Mouse (Mus musculus): ENCODE measurements around the gene Trpt1. TPM values are rescaled to one million over a fixed set of nuclear protein-coding genes. Genes with fewer than 3 reads are reported as not detected.
"Not testable (repeated sequence)": the region's sequence is repeated elsewhere in the genome, so short reads cannot be mapped to it uniquely, and the experiment has no call there.

Trpt1 gene
- polyA plus RNA-seq, 1 experiment from 2014 or later, result 11.5 TPM

- peaks cover 20% of the 10 kb centered on the region; the same call in 1 of the 2 replicates for H3K36me3 ChIP-seq (ENCODE audit: control insufficient read depth, insufficient read depth, low read length)
- no peaks in the 10 kb centered on the region for H3K9me3 ChIP-seq (ENCODE audit: control insufficient read depth, low read depth, low read length)
- H3K4me3 ChIP-seq (ENCODE audit: low read depth, low read length), result peak within 1 kb of the TSS; percentile 80
- WGBS, result under 1% methylated on average over 78 of the region's 85 CpGs
- H3K27me3 ChIP-seq (ENCODE audit: control insufficient read depth, insufficient read depth, low read length), result no peaks in the 10 kb centered on the region
- H3K27ac ChIP-seq (ENCODE audit: low read length), result peak within 1 kb of the TSS; percentile 72; the same call in 1 of the 2 replicates
- ATAC-seq (ENCODE audit: insufficient number of reproducible peaks, insufficient read depth, low FRiP score, low read depth), result peak; percentile 50
- peak within 1 kb of the TSS; percentile 89 for H3K4me2 ChIP-seq (replicated peaks; ENCODE audit: low read depth, low read length)
- H3K9ac ChIP-seq (replicated peaks; ENCODE audit: low read depth, low read length), result peak within 1 kb of the TSS; percentile 87
- H3K4me1 ChIP-seq (ENCODE audit: control insufficient read depth, insufficient read depth, low read length), result peaks cover 18% of the 10 kb centered on the region
Observed at GRCm38 (mm10) chr19:6987061-6987903, 8.6 kb upstream of the Trpt1 start, which contains the start of gene Vegfb. TSS of gene Vegfb (minus strand) at chr19:6987651.

- H3K4me1 ChIP-seq (ENCODE audit: control insufficient read depth, insufficient read depth, low read length), result peaks cover 20% of the 10 kb centered on the region
- peak overlapping the region; percentile 80 for H3K4me3 ChIP-seq (ENCODE audit: low read depth, low read length)
- peak overlapping the region; percentile 72; the same call in 1 of the 2 replicates for H3K27ac ChIP-seq (ENCODE audit: low read length)
- no peaks in the 10 kb centered on the region for H3K27me3 ChIP-seq (ENCODE audit: control insufficient read depth, insufficient read depth, low read length)
- no peaks in the 10 kb centered on the region for H3K9me3 ChIP-seq (ENCODE audit: control insufficient read depth, low read depth, low read length)
- H3K4me2 ChIP-seq (replicated peaks; ENCODE audit: low read depth, low read length), result peak overlapping the region; percentile 89
- ATAC-seq (ENCODE audit: insufficient number of reproducible peaks, insufficient read depth, low FRiP score, low read depth), result no peak
- peak overlapping the region; percentile 87 for H3K9ac ChIP-seq (replicated peaks; ENCODE audit: low read depth, low read length)
- WGBS, result 10% methylated on average over 8 of the region's 8 CpGs
- H3K36me3 ChIP-seq (ENCODE audit: control insufficient read depth, insufficient read depth, low read length), result peaks cover 15% of the 10 kb centered on the region; the same call in 1 of the 2 replicates
Observed at GRCm38 (mm10) chr19:6987904-6988285, 8.0 kb upstream of the Trpt1 start.

GRCm38 (mm10) chr19:6989251-6989650 lies 6.7 kb upstream of the Trpt1 start:
- no peaks in the 10 kb centered on the region for H3K9me3 ChIP-seq (ENCODE audit: control insufficient read depth, low read depth, low read length)
- 82% methylated on average over 8 of the region's 8 CpGs for WGBS
- H3K9ac ChIP-seq (replicated peaks; ENCODE audit: low read depth, low read length), result no peak overlapping the region
- H3K4me2 ChIP-seq (replicated peaks; ENCODE audit: low read depth, low read length), result no peak overlapping the region
- H3K27me3 ChIP-seq (ENCODE audit: control insufficient read depth, insufficient read depth, low read length), result no peaks in the 10 kb centered on the region
- peaks cover 23% of the 10 kb centered on the region for H3K4me1 ChIP-seq (ENCODE audit: control insufficient read depth, insufficient read depth, low read length)
- H3K4me3 ChIP-seq (ENCODE audit: low read depth, low read length), result no peak overlapping the region
- no peak overlapping the region for H3K27ac ChIP-seq (ENCODE audit: low read length)
- peaks cover 9% of the 10 kb centered on the region; the same call in 1 of the 2 replicates for H3K36me3 ChIP-seq (ENCODE audit: control insufficient read depth, insufficient read depth, low read length)
- no peak for ATAC-seq (ENCODE audit: insufficient number of reproducible peaks, insufficient read depth, low FRiP score, low read depth)

GRCm38 (mm10) chr19:6990712-6991111 lies 5.2 kb upstream of the Trpt1 start:
- Histone ChIP-seq H3K27me3 (ENCODE audit: control insufficient read depth, insufficient read depth, low read length) (no peaks in the 10 kb centered on the region), H3K27ac (ENCODE audit: low read length) (no peak overlapping the region), H3K4me3 (ENCODE audit: low read depth, low read length) (no peak overlapping the region), H3K9me3 (ENCODE audit: control insufficient read depth, low read depth, low read length) (no peaks in the 10 kb centered on the region), H3K4me1 (ENCODE audit: control insufficient read depth, insufficient read depth, low read length) (peaks cover 32% of the 10 kb centered on the region), H3K4me2 (replicated peaks; ENCODE audit: low read depth, low read length) (no peak overlapping the region), H3K9ac (replicated peaks; ENCODE audit: low read depth, low read length) (no peak overlapping the region), H3K36me3 (ENCODE audit: control insufficient read depth, insufficient read depth, low read length) (no peaks in the 10 kb centered on the region)
- 86% methylated on average over 6 of the region's 6 CpGs for WGBS
- no peak for ATAC-seq (ENCODE audit: insufficient number of reproducible peaks, insufficient read depth, low FRiP score, low read depth)

- 90% methylated on average over 6 of the region's 6 CpGs for WGBS
- not testable (repeated sequence) for ATAC-seq (ENCODE audit: insufficient number of reproducible peaks, insufficient read depth, low FRiP score, low read depth)
Observed at GRCm38 (mm10) chr19:6991166-6991565, 4.8 kb upstream of the Trpt1 start.

GRCm38 (mm10) chr19:6992011-6992858 lies 3.7 kb upstream of the Trpt1 start, which contains the start of gene Dnajc4:
TSS of gene Dnajc4 (minus strand) at chr19:6992572.
- Histone ChIP-seq H3K4me2 (replicated peaks; ENCODE audit: low read depth, low read length) (peak within 1 kb of the TSS; percentile 92), H3K4me3 (ENCODE audit: low read depth, low read length) (peak within 1 kb of the TSS; percentile 48), H3K9ac (replicated peaks; ENCODE audit: low read depth, low read length) (peak within 1 kb of the TSS; percentile 60), H3K36me3 (ENCODE audit: control insufficient read depth, insufficient read depth, low read length) (no peaks in the 10 kb centered on the region), H3K27ac (ENCODE audit: low read length) (peak within 1 kb of the TSS; percentile 36; the same call in 1 of the 2 replicates), H3K27me3 (ENCODE audit: control insufficient read depth, insufficient read depth, low read length) (no peaks in the 10 kb centered on the region), H3K4me1 (ENCODE audit: control insufficient read depth, insufficient read depth, low read length) (peaks cover 29% of the 10 kb centered on the region), H3K9me3 (ENCODE audit: control insufficient read depth, low read depth, low read length) (no peaks in the 10 kb centered on the region)
- peak; percentile 94 for ATAC-seq (ENCODE audit: insufficient number of reproducible peaks, insufficient read depth, low FRiP score, low read depth)
- under 1% methylated on average over 37 of the region's 37 CpGs for WGBS

More at GRCm38 (mm10) chr19:6991166-6991565, 4.8 kb upstream of the Trpt1 start:
- not testable (repeated sequence) for H3K4me3 ChIP-seq (ENCODE audit: low read depth, low read length); H3K27ac ChIP-seq (ENCODE audit: low read length); H3K9me3 ChIP-seq (ENCODE audit: control insufficient read depth, low read depth, low read length); H3K4me2 ChIP-seq (replicated peaks; ENCODE audit: low read depth, low read length); H3K9ac ChIP-seq (replicated peaks; ENCODE audit: low read depth, low read length); H3K27me3 ChIP-seq (ENCODE audit: control insufficient read depth, insufficient read depth, low read length); H3K36me3 ChIP-seq (ENCODE audit: control insufficient read depth, insufficient read depth, low read length)
- H3K4me1 ChIP-seq (ENCODE audit: control insufficient read depth, insufficient read depth, low read length), result peaks cover 30% of the 10 kb centered on the region

GRCm38 (mm10) chr19:6993011-6993770 lies 2.7 kb upstream of the Trpt1 start:
- peak overlapping the region; percentile 40 for H3K9ac ChIP-seq (replicated peaks; ENCODE audit: low read depth, low read length)
- peak overlapping the region; percentile 92 for H3K4me2 ChIP-seq (replicated peaks; ENCODE audit: low read depth, low read length)
- H3K27me3 ChIP-seq (ENCODE audit: control insufficient read depth, insufficient read depth, low read length), result no peaks in the 10 kb centered on the region
- H3K27ac ChIP-seq (ENCODE audit: low read length), result no peak overlapping the region
- no peaks in the 10 kb centered on the region for H3K9me3 ChIP-seq (ENCODE audit: control insufficient read depth, low read depth, low read length)
- no peak for ATAC-seq (ENCODE audit: insufficient number of reproducible peaks, insufficient read depth, low FRiP score, low read depth)
- peak overlapping the region; percentile 48 for H3K4me3 ChIP-seq (ENCODE audit: low read depth, low read length)
- no peaks in the 10 kb centered on the region for H3K36me3 ChIP-seq (ENCODE audit: control insufficient read depth, insufficient read depth, low read length)
- peaks cover 25% of the 10 kb centered on the region for H3K4me1 ChIP-seq (ENCODE audit: control insufficient read depth, insufficient read depth, low read length)
- 57% methylated on average over 14 of the region's 14 CpGs for WGBS

- Histone ChIP-seq H3K27me3 (ENCODE audit: control insufficient read depth, insufficient read depth, low read length) (no peaks in the 10 kb centered on the region), H3K9me3 (ENCODE audit: control insufficient read depth, low read depth, low read length) (no peaks in the 10 kb centered on the region), H3K4me2 (replicated peaks; ENCODE audit: low read depth, low read length) (no peak overlapping the region), H3K27ac (ENCODE audit: low read length) (no peak overlapping the region), H3K36me3 (ENCODE audit: control insufficient read depth, insufficient read depth, low read length) (no peaks in the 10 kb centered on the region), H3K9ac (replicated peaks; ENCODE audit: low read depth, low read length) (no peak overlapping the region), H3K4me1 (ENCODE audit: control insufficient read depth, insufficient read depth, low read length) (peaks cover 24% of the 10 kb centered on the region), H3K4me3 (ENCODE audit: low read depth, low read length) (no peak overlapping the region)
- no peak for ATAC-seq (ENCODE audit: insufficient number of reproducible peaks, insufficient read depth, low FRiP score, low read depth)
- 77% methylated on average over 8 of the region's 8 CpGs for WGBS
Observed at GRCm38 (mm10) chr19:6994002-6994401, 1.9 kb upstream of the Trpt1 start.

Measured in stomach, embryonic 14.5 days (tissue).